Mouse (Mus musculus) midbrain, embryonic 11.5 days (tissue): Measurements from ENCODE around the gene Timm13. TPM values are rescaled to one million over a fixed set of nuclear protein-coding genes. Genes with fewer than 3 reads are reported as not detected.

Experiments
- ATAC-seq: fragments of 200-750 bp; cut with Nextera tagmentation; 2 replicates; pipeline ENCODE4 v1.8.0; 2017; ENCODE audit warnings: moderate TSS enrichment, moderate library complexity; ENCODE audit not compliant: low FRiP score
- DNase-seq: peaks from one replicate; pipeline ENCODE4 v3.0.0; 2015; ENCODE audit warnings: low spot score; ENCODE audit errors: missing footprints
- H3K27ac ChIP-seq: fragments of 300-500 bp; sonication (generic); 2 replicates; pipeline ENCODE4 v1.5.1; 2014; ENCODE audit warnings: low read depth, low read length
- H3K27me3 ChIP-seq: fragments of 300-500 bp; sonication (generic); 2 replicates; pipeline ENCODE4 v1.6.1; 2014; ENCODE audit warnings: mild to moderate bottlenecking, low read length, moderate library complexity, mixed read lengths; ENCODE audit not compliant: control insufficient read depth, insufficient read depth
- H3K36me3 ChIP-seq: fragments of 300-500 bp; sonication (generic); 2 replicates; pipeline ENCODE4 v1.6.1; 2014; ENCODE audit warnings: mild to moderate bottlenecking, low read length, moderate library complexity, mixed read lengths; ENCODE audit not compliant: control insufficient read depth, insufficient read depth
- H3K4me1 ChIP-seq: fragments of 300-500 bp; sonication (generic); 2 replicates; pipeline ENCODE4 v1.6.1; 2014; ENCODE audit warnings: low read length; ENCODE audit not compliant: control insufficient read depth, insufficient read depth
- H3K4me2 ChIP-seq: fragments of 300-500 bp; sonication (generic); 2 replicates; pipeline ENCODE4 v1.6.1; 2014; ENCODE audit warnings: mild to moderate bottlenecking, moderate library complexity
- H3K4me3 ChIP-seq: fragments of 300-500 bp; sonication (generic); 2 replicates; pipeline ENCODE4 v1.5.1; 2014; ENCODE audit warnings: low read depth, low read length
- H3K9ac ChIP-seq: fragments of 300-500 bp; sonication (generic); 2 replicates; pipeline ENCODE4 v1.6.1; 2014; ENCODE audit warnings: low read length
- H3K9me3 ChIP-seq: fragments of 300-500 bp; sonication (generic); 2 replicates; pipeline ENCODE4 v1.6.1; 2016; ENCODE audit warnings: low read length; ENCODE audit not compliant: control insufficient read depth
- WGBS: fragments of 180-500 bp; shearing (Covaris S2); extraction: QIAGEN DNeasy Blood & Tissue Kit; methylation state at CpG from one replicate; pipeline ENCODE4 v1.1.7; 2014; 5-methylcytosine and 5-hydroxymethylcytosine counted together
- polyA plus RNA-seq: library from polyadenylated mRNA; unstranded; fragments of >200 nt; fragmentation: Nextera tagmentation; extraction: Ambion mirVana; gene quantifications from 2 replicates; pipeline ENCODE4 v1.2.1, GENCODE M21; 2014

Gene Timm13
- polyA plus RNA-seq, 1 experiment from 2014 or later, result 347 TPM

DNA sequence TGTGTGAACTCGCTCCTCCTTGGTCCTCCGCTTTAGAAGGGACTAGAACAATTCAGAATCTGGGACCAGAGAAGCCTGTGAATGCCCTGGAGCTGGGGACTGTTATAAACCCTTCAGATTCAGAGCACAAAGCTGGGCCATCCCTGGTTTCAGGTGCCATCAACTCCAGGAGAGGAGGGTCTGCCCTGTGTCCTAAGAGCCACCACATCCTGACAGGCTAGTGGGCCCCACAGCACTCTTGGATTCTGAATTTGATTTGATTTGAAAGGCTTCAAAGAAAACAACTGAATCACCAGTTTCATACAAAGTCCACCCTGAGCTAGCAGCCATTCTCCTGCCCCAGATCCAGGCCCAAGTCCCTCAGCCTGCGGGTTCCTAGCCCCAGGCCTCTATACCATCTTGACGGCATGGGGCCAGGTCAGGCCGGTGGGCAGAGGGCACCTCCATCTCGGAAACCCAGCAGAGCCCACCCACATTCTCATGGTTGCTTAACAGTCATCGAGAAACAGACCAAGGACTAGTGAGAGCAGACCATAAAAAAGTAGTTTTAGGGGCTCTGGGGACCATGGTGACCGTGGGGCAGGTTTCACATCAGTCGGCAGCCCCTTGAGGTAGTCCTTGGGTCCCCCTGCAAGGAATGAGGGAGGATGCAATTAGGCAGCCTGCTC, 1.6 kb upstream of the Timm13 start:
- DNase-seq (no peak), ATAC-seq (no peak)
- Histone ChIP-seq H3K27me3 (no peaks in the 10 kb centered on the region), H3K27ac (no peak overlapping the region), H3K9me3 (no peaks in the 10 kb centered on the region), H3K9ac (no peak overlapping the region), H3K4me2 (no peak overlapping the region), H3K36me3 (peaks cover 26% of the 10 kb centered on the region), H3K4me3 (no peak overlapping the region), H3K4me1 (peaks cover 8% of the 10 kb centered on the region)
- WGBS, result 92% methylated on average over 9 of the region's 9 CpGs

DNA sequence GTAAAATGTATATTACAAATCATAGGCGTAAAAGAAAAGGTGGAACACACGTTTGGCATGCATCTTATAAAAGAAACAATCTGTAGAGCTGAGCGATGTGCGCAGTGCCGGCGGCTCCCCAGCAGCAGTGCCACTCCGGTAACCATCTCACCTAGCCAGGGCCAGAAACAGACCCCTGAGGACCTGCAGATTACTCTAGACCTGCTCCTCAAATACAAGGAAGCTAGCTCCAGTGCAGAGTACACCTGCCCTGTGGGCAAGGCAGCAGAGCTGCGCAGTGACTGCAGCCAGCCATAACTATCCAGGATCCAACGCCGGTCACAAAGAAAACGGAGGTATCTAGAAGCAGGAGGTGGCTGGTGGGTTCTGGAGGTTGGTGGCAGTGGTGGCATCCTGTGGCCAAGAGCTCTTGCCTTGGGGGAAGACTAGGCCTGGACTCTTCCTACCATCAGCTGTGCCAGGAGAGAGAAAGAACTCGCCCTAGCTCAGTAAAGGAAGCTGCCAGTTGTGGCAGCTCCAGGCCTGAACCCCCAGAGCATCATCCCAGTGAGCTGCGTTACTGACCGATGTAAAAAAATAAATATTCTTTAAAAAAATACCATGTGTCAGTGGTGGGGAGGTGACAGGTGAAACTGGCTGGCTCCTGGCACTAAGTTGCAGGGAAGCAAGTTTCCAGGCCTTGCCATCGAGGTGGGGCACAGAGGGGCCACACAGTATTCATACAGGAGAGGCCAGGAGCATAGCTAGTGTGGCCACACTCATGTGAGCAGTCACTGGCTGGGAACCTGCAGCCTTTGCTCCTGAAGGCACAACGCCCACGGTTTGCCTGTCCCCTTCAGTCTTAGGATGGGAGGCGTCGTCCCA, 872 bp upstream of the Timm13 start:
- Histone ChIP-seq H3K36me3 (peaks cover 24% of the 10 kb centered on the region), H3K4me3 (no peak overlapping the region), H3K27me3 (no peaks in the 10 kb centered on the region), H3K9ac (no peak overlapping the region), H3K9me3 (no peaks in the 10 kb centered on the region), H3K27ac (no peak overlapping the region), H3K4me2 (no peak overlapping the region; the same call in 1 of the 2 replicates), H3K4me1 (peaks cover 8% of the 10 kb centered on the region)
- no peak for DNase-seq
- no peak for ATAC-seq
- WGBS, result 90% methylated on average over 19 of the region's 19 CpGs

DNA sequence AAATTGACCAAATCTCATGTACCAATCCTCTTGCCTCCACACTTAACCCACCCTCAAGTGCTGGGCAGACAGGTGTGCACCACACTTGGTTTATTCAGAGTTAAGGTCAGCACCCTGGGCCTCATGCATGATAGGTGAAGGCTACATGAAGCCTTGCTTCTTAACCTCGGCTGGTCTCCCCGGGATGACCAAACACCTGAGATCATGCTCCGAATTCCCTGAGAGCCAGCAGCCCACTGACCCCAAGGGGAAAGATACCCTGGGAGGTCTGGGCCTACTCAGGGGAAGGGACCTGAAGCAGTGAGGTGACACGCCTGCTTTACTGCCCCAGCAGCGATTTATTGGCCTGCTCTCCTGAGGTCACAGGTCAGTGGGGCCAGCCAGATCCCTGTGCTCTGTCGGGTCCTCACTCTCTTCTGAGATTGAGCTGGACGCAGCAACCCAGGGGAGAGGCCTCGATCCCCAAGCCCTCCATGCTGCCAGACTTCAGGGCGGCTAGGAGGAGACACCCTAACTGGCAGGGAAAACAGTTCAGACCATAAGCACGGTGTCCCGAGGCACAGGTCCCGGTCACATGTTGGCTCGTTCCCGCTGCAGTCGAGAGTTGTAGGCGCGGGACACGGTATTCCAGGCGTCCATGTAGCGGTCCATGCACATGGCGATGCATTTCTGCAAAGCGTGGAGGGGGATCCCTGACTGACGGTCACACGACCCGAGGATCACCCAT, 1.0 kb downstream of the Timm13 start:
- peak overlapping the region; percentile 90 for H3K4me3 ChIP-seq
- H3K9me3 ChIP-seq, result no peaks in the 10 kb centered on the region
- ATAC-seq (peak; percentile 10), DNase-seq (no peak)
- H3K4me1 ChIP-seq, result peaks cover 8% of the 10 kb centered on the region
- WGBS, result 17% methylated on average over 25 of the region's 25 CpGs
- H3K27me3 ChIP-seq, result no peaks in the 10 kb centered on the region
- peaks cover 18% of the 10 kb centered on the region for H3K36me3 ChIP-seq
- peak overlapping the region; percentile 83 for H3K9ac ChIP-seq
- H3K4me2 ChIP-seq, result peak overlapping the region; percentile 98
- H3K27ac ChIP-seq, result no peak overlapping the region

DNA sequence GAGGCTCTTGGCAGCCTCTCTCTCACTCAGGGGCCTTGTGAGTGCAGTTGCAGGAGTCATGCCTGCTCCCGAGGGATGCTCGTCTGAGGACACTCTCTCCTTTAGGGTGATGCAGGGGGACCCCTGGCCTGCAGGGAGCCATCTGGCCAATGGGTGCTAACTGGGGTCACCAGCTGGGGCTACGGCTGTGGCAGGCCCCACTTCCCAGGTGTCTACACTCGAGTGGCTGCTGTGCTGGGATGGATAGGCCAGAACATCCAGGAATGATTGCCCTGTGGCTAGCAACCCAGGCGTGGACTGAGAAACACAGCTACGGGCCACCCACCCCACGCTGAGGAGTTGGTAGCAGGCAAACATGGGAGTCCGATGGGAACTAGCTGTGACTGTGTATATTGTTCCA, 1.7 kb downstream of the Timm13 start:
- Histone ChIP-seq H3K4me3 (no peak overlapping the region), H3K27me3 (no peaks in the 10 kb centered on the region), H3K9me3 (no peaks in the 10 kb centered on the region), H3K4me1 (peaks cover 8% of the 10 kb centered on the region), H3K4me2 (peak overlapping the region; percentile 98; the same call in 1 of the 2 replicates), H3K9ac (no peak overlapping the region), H3K27ac (no peak overlapping the region), H3K36me3 (peaks cover 11% of the 10 kb centered on the region)
- DNase-seq (no peak), ATAC-seq (no peak)
- WGBS, result 87% methylated on average over 8 of the region's 8 CpGs

DNA sequence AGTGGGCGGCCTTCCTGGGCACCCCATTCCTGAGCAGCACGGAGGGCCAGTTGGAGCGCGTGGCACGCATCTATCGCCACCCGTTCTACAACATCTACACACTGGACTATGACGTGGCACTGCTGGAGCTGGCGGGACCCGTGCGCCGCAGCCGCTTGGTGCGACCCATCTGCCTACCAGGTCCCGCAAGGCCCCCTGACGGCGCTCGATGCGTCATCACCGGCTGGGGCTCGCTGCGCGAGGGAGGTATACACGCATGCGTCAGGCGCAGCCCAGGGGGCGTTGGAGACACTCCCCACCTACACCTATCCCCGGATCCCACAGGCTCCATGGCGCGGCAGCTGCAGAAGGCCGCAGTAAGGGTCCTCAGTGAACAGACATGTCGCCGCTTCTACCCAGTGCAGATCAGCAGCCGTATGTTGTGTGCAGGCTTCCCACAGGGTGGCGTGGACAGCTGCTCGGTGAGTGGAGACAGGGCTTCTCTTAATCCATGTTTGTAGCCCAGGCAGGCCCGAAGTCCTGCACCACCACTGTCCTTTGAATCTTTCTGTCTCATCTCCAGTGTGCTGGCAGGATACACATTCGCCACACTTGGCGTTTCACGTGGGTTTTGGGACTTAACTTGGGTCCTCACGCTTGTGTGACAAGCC, 2.8 kb downstream of the Timm13 start:
- H3K9ac ChIP-seq, result no peak overlapping the region
- no peaks in the 10 kb centered on the region for H3K27me3 ChIP-seq
- no peak for ATAC-seq
- WGBS, result 34% methylated on average over 41 of the region's 41 CpGs
- H3K4me3 ChIP-seq, result no peak overlapping the region
- no peaks in the 10 kb centered on the region for H3K9me3 ChIP-seq
- peak; percentile 85 for DNase-seq
- H3K4me2 ChIP-seq, result no peak overlapping the region
- peaks cover 8% of the 10 kb centered on the region for H3K4me1 ChIP-seq
- no peak overlapping the region for H3K27ac ChIP-seq
- peaks cover 4% of the 10 kb centered on the region for H3K36me3 ChIP-seq

DNA sequence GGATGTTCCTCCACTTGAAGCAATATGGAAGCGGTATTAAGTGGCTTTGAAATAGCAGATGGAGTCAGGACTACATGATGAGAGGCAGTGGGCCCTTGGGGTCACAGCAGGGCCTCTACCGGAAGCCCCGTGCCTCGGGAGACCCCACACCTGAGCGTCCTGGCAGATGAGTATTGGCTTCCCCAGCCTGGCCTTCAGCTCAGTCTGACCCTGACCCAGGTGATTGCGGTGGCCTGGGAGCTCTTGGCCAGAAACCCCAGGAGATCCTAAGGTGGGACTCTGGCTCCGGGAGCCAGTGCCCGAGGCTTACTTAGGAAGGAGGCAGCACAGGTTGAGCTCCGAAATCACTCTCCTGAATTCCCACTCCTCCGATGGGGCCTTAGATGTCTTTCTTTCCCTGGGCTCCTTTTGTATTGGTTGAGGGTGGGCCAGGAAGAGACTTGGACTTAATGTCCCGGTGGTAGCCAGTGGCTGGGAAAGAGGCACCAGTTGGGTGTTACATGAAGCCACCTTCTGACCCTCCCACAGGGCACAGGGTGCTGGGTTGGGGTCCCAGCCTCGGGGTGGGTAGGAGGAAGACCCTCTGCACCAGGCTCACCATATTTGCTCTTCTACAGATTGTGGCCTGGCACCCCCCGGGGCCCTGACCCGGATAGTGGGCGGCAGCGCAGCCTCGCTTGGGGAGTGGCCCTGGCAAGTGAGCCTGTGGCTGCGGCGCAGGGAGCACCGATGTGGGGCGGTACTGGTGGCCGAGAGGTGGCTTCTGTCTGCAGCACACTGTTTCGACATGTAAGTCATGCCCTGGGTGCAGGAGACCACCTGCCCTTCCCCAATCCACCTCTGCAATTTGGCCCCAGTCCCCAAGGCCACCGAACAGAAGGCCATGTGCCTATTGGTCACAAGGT, 3.9 kb downstream of the Timm13 start:
- DNase-seq (no peak), ATAC-seq (no peak)
- Histone ChIP-seq H3K9me3 (no peaks in the 10 kb centered on the region), H3K9ac (no peak overlapping the region), H3K27ac (no peak overlapping the region), H3K4me1 (peaks cover 8% of the 10 kb centered on the region), H3K36me3 (no peaks in the 10 kb centered on the region), H3K4me3 (no peak overlapping the region), H3K4me2 (no peak overlapping the region), H3K27me3 (no peaks in the 10 kb centered on the region)
- 76% methylated on average over 24 of the region's 24 CpGs for WGBS

DNA sequence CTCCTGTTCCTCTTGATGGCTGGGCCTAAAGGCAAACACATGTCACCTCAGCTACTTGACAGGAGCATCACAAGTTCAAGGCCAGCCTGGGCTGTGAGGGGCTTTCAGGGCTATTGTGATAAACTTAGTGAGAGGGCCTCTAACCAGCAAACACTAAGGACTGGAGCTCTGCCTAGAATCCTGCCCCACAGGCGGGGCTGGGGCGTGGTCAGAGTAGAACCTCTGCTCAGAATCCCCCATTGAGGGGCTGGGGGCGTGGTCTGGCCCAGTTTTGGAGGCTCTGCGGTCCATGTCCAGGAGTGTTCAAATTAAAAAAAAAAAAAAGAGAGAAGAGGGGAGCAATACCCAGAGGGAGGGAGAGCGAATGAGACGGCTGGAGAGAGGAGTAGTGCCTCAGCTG, 5.1 kb downstream of the Timm13 start:
- H3K4me3 ChIP-seq, result no peak overlapping the region
- no peak for DNase-seq
- H3K9me3 ChIP-seq, result no peaks in the 10 kb centered on the region
- peaks cover 8% of the 10 kb centered on the region for H3K4me1 ChIP-seq
- 82% methylated on average over 6 of the region's 6 CpGs for WGBS
- ATAC-seq, result no peak
- H3K27ac ChIP-seq, result no peak overlapping the region
- no peaks in the 10 kb centered on the region for H3K36me3 ChIP-seq
- no peak overlapping the region for H3K9ac ChIP-seq
- H3K4me2 ChIP-seq, result no peak overlapping the region
- H3K27me3 ChIP-seq, result no peaks in the 10 kb centered on the region

DNA sequence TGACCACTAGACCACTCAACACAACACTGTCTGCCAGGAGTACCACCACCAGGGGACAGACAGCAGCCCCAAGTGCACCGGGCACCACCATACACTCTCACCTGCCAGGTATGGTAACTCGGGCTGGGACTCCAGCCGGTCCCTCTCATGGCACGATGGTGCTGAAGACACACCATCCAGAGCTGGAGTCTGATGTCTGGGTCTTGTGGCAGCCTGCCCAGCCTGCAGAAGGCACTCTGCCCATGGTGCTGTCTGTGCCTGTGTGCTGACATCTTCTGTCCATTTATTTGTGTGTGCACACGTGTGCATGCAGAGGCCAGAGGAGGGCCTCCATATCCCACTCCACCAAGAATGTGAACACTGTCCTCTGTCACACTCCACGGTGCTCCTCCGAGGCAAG, 5.7 kb downstream of the Timm13 start:
- Histone ChIP-seq H3K4me1 (peaks cover 8% of the 10 kb centered on the region), H3K27me3 (no peaks in the 10 kb centered on the region), H3K36me3 (no peaks in the 10 kb centered on the region), H3K9ac (no peak overlapping the region), H3K27ac (no peak overlapping the region), H3K4me2 (no peak overlapping the region), H3K4me3 (no peak overlapping the region), H3K9me3 (no peaks in the 10 kb centered on the region)
- DNase-seq, result peak; percentile 70
- 88% methylated on average over 7 of the region's 7 CpGs for WGBS
- ATAC-seq, result no peak
